Mouse (Mus musculus): ENCODE data around the gene Ppp1r27. TPM values are rescaled to one million over a fixed set of nuclear protein-coding genes. Genes with fewer than 3 reads are reported as not detected.
A peak's percentile ranks its signal among the peaks of the same experiment; 100 is the strongest.

The Ppp1r27 gene
- polyA plus RNA-seq, 1 experiment from 2014 or later, result not detected

DNA sequence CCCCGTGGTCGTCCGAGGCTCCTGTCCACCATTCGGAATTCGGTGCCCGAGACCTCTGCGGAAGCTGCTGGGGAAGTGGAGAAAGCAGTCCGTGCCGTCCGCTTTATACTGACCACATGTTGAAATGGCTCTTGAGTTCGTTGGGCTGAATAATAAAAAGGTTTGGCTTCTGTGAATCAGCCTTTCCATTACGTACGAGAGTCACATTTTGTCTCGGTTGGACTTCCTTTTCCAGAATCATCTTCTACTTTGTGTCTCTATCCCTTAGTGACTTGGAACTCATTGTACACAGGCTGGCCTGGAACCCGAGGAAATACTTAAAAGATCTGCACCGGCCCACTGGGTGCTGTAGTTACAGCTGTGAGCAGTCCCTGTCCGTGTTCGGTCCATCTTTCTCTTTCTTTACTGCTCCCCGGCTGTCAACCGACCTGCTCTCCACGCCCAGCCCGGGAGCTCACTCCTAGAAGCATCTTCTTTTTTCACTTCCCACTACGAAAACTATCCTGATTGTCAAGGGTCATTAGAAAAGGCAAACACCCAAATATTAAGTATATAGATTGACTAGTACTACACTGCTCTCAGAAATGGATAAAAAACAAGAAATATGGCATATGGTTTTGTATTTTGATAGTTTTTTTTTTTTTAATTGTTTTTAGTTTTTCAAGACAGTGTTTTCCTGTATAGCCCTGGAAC lies 22.8 kb upstream of the Ppp1r27 start:
- Histone ChIP-seq H3K27me3 (ENCODE audit: control insufficient read depth, insufficient read depth, low read length) (no peaks in the 10 kb centered on the region), H3K4me3 (ENCODE audit: control insufficient read depth in 1 of 2, insufficient read depth in 1 of 2, low read depth in 1 of 2, low read length in 2 of 2) (peak overlapping the region; percentile 78 to 87), H3K9ac (ENCODE audit: low read length) (peak overlapping the region; percentile 96), H3K9me3 (ENCODE audit: control insufficient read depth, low read length) (no peaks in the 10 kb centered on the region), H3K36me3 (ENCODE audit: control insufficient read depth, insufficient read depth, low read length) (peaks cover 49% of the 10 kb centered on the region), H3K4me2 (ENCODE audit: low read length) (peak overlapping the region; percentile 92), H3K4me1 (ENCODE audit: control insufficient read depth in 2 of 2, insufficient read depth in 2 of 2, low read length in 2 of 2) (peaks cover 9 to 24% of the 10 kb centered on the region in 2 experiments), H3K27ac (replicated peaks in 1 of 2; ENCODE audit: control insufficient read depth in 1 of 2, insufficient read depth in 1 of 2, low read depth in 2 of 2, low read length in 2 of 2) (peak overlapping the region; percentile 96 to 99)
- under 1% methylated on average over 23 of the region's 23 CpGs for WGBS
- no peak for ATAC-seq (ENCODE audit: insufficient number of reproducible peaks, insufficient read depth, low FRiP score, low read depth)

DNA sequence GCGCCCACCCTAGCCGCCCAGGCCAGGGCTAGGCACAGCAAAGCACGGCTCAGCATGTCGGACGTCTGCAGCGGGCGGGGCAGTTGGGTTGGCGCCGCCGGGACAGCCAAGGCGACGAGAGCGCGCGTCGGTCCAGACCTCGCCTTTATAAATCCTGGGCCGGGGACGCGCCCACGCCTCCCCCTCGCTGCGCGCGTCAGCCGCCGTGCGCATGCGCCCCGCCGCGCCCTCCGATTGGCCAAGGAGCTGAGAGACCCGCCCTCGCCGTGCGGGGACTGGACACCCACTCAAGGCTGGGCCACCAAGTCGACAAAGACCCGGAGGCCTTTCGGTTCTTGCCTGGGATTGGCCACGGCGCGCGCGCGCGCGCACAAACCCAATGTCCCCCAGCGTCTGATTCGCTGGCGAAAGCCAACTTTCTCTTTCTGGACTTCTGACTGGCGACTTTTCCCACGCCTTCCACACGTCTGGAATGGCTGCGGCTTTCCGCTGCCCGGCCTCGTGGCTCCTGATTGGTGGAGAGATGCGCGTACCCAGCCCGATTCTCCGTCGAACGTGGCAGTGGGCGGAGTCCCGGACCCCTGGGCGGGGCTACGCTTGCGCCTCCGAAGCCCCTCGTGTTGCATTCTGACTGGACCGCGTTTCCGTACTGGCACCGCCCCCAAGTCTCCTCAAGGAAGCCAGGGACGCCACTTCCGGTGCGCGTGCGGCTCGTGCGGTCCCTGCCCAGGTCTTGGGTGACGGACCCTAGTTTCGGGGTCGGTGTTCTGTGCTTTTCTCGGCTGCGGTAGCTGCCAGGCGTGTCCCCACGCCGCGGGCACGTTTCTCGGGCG lies 22.0 kb upstream of the Ppp1r27 start, which contains the start of gene P4hb:
TSS of gene P4hb (minus strand) at position 502 of the 833 bp plus-strand sequence.
- peak; percentile 96 for ATAC-seq (ENCODE audit: insufficient number of reproducible peaks, insufficient read depth, low FRiP score, low read depth)
- Histone ChIP-seq H3K9ac (ENCODE audit: low read length) (peak within 1 kb of the TSS; percentile 96), H3K27ac (replicated peaks in 1 of 2; ENCODE audit: control insufficient read depth in 1 of 2, insufficient read depth in 1 of 2, low read depth in 2 of 2, low read length in 2 of 2) (peak within 1 kb of the TSS; percentile 96 to 99), H3K4me3 (ENCODE audit: control insufficient read depth in 1 of 2, insufficient read depth in 1 of 2, low read depth in 1 of 2, low read length in 2 of 2) (peak within 1 kb of the TSS; percentile 87), H3K4me1 (ENCODE audit: control insufficient read depth in 2 of 2, insufficient read depth in 2 of 2, low read length in 2 of 2) (peaks cover 9 to 24% of the 10 kb centered on the region in 2 experiments), H3K36me3 (ENCODE audit: control insufficient read depth, insufficient read depth, low read length) (peaks cover 49% of the 10 kb centered on the region), H3K9me3 (ENCODE audit: control insufficient read depth, low read length) (no peaks in the 10 kb centered on the region), H3K4me2 (ENCODE audit: low read length) (peak within 1 kb of the TSS; percentile 92), H3K27me3 (ENCODE audit: control insufficient read depth, insufficient read depth, low read length) (no peaks in the 10 kb centered on the region)
- WGBS, result under 1% methylated on average over 93 of the region's 94 CpGs

DNA sequence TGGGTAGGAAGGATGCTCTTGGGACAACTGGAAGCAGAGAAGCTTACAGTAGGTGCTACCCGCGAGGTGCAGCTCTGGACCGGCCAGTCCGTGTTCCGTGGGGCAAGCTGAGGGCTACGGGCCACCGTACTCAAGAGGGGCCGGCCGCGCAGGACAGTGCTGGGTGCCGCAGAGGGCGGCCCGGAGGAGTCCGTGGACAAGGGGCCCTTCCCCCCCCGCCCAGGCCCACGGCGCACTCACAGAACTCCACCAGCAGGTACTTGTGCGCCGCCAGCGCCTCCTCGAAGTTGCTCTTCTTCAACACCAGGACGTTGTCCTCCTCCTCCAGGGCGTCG lies 21.5 kb upstream of the Ppp1r27 start:
- peaks cover 9 to 24% of the 10 kb centered on the region in 2 experiments for H3K4me1 ChIP-seq (ENCODE audit: control insufficient read depth in 2 of 2, insufficient read depth in 2 of 2, low read length in 2 of 2)
- under 1% methylated on average over 24 of the region's 24 CpGs for WGBS
- no peaks in the 10 kb centered on the region for H3K27me3 ChIP-seq (ENCODE audit: control insufficient read depth, insufficient read depth, low read length)
- H3K4me2 ChIP-seq (ENCODE audit: low read length), result peak overlapping the region; percentile 91
- H3K36me3 ChIP-seq (ENCODE audit: control insufficient read depth, insufficient read depth, low read length), result peaks cover 49% of the 10 kb centered on the region
- H3K27ac ChIP-seq (replicated peaks in 1 of 2; ENCODE audit: control insufficient read depth in 1 of 2, insufficient read depth in 1 of 2, low read depth in 2 of 2, low read length in 2 of 2), result peak overlapping the region; percentile 76 to 99
- H3K9me3 ChIP-seq (ENCODE audit: control insufficient read depth, low read length), result no peaks in the 10 kb centered on the region
- ATAC-seq (ENCODE audit: insufficient number of reproducible peaks, insufficient read depth, low FRiP score, low read depth), result peak; percentile 39
- peak overlapping the region; percentile 87 for H3K4me3 ChIP-seq (ENCODE audit: control insufficient read depth in 1 of 2, insufficient read depth in 1 of 2, low read depth in 1 of 2, low read length in 2 of 2)
- H3K9ac ChIP-seq (ENCODE audit: low read length), result peak overlapping the region; percentile 94

DNA sequence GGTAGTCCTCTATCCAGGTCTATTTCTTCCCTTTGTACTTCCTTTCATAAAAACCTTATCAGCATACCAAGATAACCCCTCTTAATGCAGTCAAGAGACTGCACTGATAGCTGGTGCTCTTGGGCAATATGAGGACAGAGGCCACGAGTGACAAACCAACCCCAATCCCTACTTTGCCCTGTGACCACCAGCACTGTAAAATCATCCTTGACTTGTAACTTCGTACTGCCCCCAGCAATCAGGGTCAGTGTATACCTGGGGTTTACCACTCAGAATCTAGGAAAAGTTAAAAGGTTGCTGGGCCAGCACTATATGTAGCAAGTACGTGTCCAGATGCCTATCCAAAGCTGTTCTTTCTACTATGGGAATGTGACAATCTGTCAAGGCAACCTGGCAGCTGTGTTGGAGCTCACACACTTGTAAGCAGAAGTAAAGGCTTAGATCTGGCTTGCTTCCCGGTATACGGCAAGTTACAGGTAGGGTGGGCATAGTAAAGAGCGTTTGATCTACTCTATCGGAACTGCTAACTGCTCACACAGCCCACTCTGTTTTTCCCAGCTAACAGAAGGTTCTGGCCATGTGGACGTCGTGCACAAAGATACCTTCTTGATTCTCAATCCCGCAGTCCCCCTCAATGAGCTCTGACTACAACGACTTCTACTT lies 21.0 kb upstream of the Ppp1r27 start:
- peaks cover 49% of the 10 kb centered on the region for H3K36me3 ChIP-seq (ENCODE audit: control insufficient read depth, insufficient read depth, low read length)
- H3K4me2 ChIP-seq (ENCODE audit: low read length), result peak overlapping the region; percentile 91
- no peak for ATAC-seq (ENCODE audit: insufficient number of reproducible peaks, insufficient read depth, low FRiP score, low read depth)
- H3K9ac ChIP-seq (ENCODE audit: low read length), result peak overlapping the region; percentile 94
- H3K4me3 ChIP-seq (ENCODE audit: control insufficient read depth in 1 of 2, insufficient read depth in 1 of 2, low read depth in 1 of 2, low read length in 2 of 2), result peak overlapping the region; percentile 87
- H3K27ac ChIP-seq (replicated peaks in 1 of 2; ENCODE audit: control insufficient read depth in 1 of 2, insufficient read depth in 1 of 2, low read depth in 2 of 2, low read length in 2 of 2), result peak overlapping the region; percentile 76 to 99; a peak in 3 of 4 replicates
- no peaks in the 10 kb centered on the region for H3K9me3 ChIP-seq (ENCODE audit: control insufficient read depth, low read length)
- WGBS, result 5% methylated on average over 11 of the region's 11 CpGs
- H3K4me1 ChIP-seq (ENCODE audit: control insufficient read depth in 2 of 2, insufficient read depth in 2 of 2, low read length in 2 of 2), result peaks cover 9 to 24% of the 10 kb centered on the region in 2 experiments
- H3K27me3 ChIP-seq (ENCODE audit: control insufficient read depth, insufficient read depth, low read length), result no peaks in the 10 kb centered on the region

DNA sequence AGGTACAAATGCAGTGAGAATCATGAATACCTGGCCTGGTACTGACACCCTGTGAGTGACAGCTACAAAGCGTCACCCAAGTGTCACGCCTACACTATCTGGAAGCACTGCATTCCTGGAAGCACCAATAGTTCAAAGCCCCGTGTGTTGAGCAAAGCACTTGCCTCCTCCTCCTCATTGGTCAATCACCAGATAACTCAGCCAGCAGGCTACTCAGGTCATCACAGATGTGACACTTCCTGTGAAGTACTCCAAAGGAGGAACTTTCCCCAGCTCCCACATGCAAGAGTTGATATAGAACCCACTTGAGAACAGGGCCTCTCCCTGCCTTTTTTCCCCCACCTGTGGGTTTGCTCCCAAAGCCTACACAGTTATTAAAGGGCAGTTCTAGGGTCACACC lies 20.2 kb upstream of the Ppp1r27 start:
- H3K4me1 ChIP-seq (ENCODE audit: control insufficient read depth in 2 of 2, insufficient read depth in 2 of 2, low read length in 2 of 2), result peaks cover 9 to 24% of the 10 kb centered on the region in 2 experiments
- H3K27ac ChIP-seq (replicated peaks in 1 of 2; ENCODE audit: control insufficient read depth in 1 of 2, insufficient read depth in 1 of 2, low read depth in 2 of 2, low read length in 2 of 2), result no peak overlapping the region
- ATAC-seq (ENCODE audit: insufficient number of reproducible peaks, insufficient read depth, low FRiP score, low read depth), result no peak
- 41% methylated on average over 3 of the region's 3 CpGs for WGBS
- H3K4me3 ChIP-seq (ENCODE audit: control insufficient read depth in 1 of 2, insufficient read depth in 1 of 2, low read depth in 1 of 2, low read length in 2 of 2), result peak overlapping the region; percentile 87; a peak in 2 of 4 replicates
- H3K4me2 ChIP-seq (ENCODE audit: low read length), result peak overlapping the region; percentile 91
- H3K9ac ChIP-seq (ENCODE audit: low read length), result peak overlapping the region; percentile 94
- peaks cover 56% of the 10 kb centered on the region for H3K36me3 ChIP-seq (ENCODE audit: control insufficient read depth, insufficient read depth, low read length)
- no peaks in the 10 kb centered on the region for H3K9me3 ChIP-seq (ENCODE audit: control insufficient read depth, low read length)
- no peaks in the 10 kb centered on the region for H3K27me3 ChIP-seq (ENCODE audit: control insufficient read depth, insufficient read depth, low read length)

DNA sequence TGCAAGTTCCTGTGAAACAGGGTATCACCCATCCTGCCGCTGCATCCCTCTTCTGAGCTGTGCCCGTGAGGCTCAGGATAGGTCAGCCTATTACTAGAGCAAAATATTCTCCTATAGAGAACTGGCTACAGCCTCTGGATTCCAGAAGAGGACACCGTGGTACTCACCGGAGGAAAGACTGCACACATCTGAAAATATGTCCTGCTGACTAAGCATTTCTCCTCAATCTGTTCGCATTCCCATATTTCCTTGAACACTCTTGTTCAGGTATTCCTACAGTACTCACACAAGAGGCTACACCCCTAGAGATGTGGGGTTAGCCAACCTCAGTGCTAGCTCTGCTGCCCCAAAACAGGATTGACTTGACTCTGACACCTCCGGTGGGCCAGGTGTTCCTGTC lies 17.4 kb upstream of the Ppp1r27 start:
- Histone ChIP-seq H3K27ac (replicated peaks in 1 of 2; ENCODE audit: control insufficient read depth in 1 of 2, insufficient read depth in 1 of 2, low read depth in 2 of 2, low read length in 2 of 2) (no peak overlapping the region), H3K4me2 (ENCODE audit: low read length) (no peak overlapping the region), H3K36me3 (ENCODE audit: control insufficient read depth, insufficient read depth, low read length) (peaks cover 84% of the 10 kb centered on the region), H3K9me3 (ENCODE audit: control insufficient read depth, low read length) (no peaks in the 10 kb centered on the region), H3K27me3 (ENCODE audit: control insufficient read depth, insufficient read depth, low read length) (no peaks in the 10 kb centered on the region), H3K4me1 (ENCODE audit: control insufficient read depth in 2 of 2, insufficient read depth in 2 of 2, low read length in 2 of 2) (peaks cover 6 to 12% of the 10 kb centered on the region in 2 experiments), H3K4me3 (ENCODE audit: control insufficient read depth in 1 of 2, insufficient read depth in 1 of 2, low read depth in 1 of 2, low read length in 2 of 2) (no peak overlapping the region), H3K9ac (ENCODE audit: low read length) (no peak overlapping the region)
- ATAC-seq (ENCODE audit: insufficient number of reproducible peaks, insufficient read depth, low FRiP score, low read depth), result no peak
- WGBS, result 89% methylated on average over 6 of the region's 6 CpGs

DNA sequence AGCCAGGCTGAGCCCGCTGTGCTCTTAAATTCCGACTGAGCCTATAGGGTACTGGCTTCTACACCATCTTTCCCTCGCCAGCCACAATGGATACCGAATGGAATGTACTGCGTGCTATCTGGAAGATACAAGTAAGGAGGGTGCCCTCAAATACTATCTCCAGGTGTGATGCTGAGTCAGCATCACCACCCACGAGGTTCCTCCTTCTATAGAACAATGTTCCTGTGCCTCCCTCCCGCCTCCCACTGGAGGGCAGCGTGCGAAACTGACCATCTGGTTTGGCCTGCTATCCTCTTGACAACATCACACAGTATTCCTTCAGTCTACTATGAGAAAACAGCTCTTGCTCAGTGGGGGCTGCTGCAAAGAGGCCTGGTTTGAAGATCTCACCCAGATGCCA lies 14.2 kb upstream of the Ppp1r27 start:
- no peaks in the 10 kb centered on the region for H3K9me3 ChIP-seq (ENCODE audit: control insufficient read depth, low read length)
- H3K4me2 ChIP-seq (ENCODE audit: low read length), result no peak overlapping the region
- H3K4me1 ChIP-seq (ENCODE audit: control insufficient read depth in 2 of 2, insufficient read depth in 2 of 2, low read length in 2 of 2), result no peaks in the 10 kb centered on the region
- H3K27me3 ChIP-seq (ENCODE audit: control insufficient read depth, insufficient read depth, low read length), result no peaks in the 10 kb centered on the region
- WGBS, result 84% methylated on average over 9 of the region's 9 CpGs
- H3K36me3 ChIP-seq (ENCODE audit: control insufficient read depth, insufficient read depth, low read length), result peaks cover 99% of the 10 kb centered on the region
- no peak overlapping the region for H3K9ac ChIP-seq (ENCODE audit: low read length)
- H3K27ac ChIP-seq (replicated peaks in 1 of 2; ENCODE audit: control insufficient read depth in 1 of 2, insufficient read depth in 1 of 2, low read depth in 2 of 2, low read length in 2 of 2), result no peak overlapping the region
- H3K4me3 ChIP-seq (ENCODE audit: control insufficient read depth in 1 of 2, insufficient read depth in 1 of 2, low read depth in 1 of 2, low read length in 2 of 2), result no peak overlapping the region
- no peak for ATAC-seq (ENCODE audit: insufficient number of reproducible peaks, insufficient read depth, low FRiP score, low read depth)
